Mouse (Mus musculus) layer of hippocampus, postnatal 14 days (tissue): ENCODE results near the gene Ntn5. TPM values are rescaled to one million over a fixed set of nuclear protein-coding genes. Genes with fewer than 3 reads are reported as not detected.

Experiments used
- DNase-seq, 2 experiments: peaks; one replicate each; pipeline ENCODE4 v3.0.0; 2021 to 2022; ENCODE audit warnings: low spot score in 2 of 2, mixed read lengths in 1 of 2
- total RNA-seq, 2 experiments: library from RNA; stranded (reverse); gene quantifications; 2 replicates each; pipeline ENCODE4 v1.2.3; 2021

Gene Ntn5
- total RNA-seq, 2 experiments from 2014 or later: 0.67 to 0.94 TPM

GRCm38 (mm10) chr7:45722348-45722713 lies 38.5 kb downstream of the Ntn5 start:
- no peak for DNase-seq

DNA sequence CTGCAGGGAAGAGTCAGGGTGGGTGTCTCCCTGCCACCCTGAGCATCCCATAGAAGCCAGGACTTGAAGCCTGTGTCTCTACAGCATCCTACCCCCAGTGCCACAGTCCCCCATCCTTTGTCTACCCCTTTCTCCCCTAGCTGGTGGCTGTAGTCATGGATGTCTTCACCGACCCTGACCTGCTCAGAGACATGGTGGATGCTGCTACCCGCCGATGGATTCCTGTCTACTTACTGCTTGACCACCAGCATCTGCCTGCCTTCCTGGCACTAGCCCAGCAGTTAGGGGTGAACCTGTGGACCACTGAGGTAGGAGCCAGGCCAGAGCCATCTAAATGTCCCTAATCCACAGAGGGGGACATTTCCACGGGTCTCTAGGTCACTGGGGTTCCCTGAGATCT lies 39.5 kb downstream of the Ntn5 start:
- DNase-seq: no peak

DNA sequence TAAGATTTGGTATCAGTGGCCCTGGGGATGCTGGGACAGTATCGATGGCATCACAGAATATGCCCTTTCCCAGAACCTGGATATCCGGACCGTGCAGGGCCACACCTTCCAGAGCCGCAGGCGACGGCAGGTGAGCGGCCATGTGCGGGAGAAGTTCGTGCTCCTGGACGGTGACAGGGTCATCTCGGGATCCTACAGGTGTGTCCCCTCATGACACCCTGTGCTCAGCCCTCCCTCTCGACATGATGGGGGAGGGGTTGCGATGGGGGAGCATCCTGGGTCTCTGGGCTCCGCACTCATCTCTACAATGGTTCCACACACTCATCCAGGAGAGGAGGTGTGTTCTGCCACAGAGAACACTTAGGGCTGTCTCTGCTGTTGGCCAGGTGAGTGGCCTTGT lies 40.0 kb downstream of the Ntn5 start:
- no peak for DNase-seq

DNA sequence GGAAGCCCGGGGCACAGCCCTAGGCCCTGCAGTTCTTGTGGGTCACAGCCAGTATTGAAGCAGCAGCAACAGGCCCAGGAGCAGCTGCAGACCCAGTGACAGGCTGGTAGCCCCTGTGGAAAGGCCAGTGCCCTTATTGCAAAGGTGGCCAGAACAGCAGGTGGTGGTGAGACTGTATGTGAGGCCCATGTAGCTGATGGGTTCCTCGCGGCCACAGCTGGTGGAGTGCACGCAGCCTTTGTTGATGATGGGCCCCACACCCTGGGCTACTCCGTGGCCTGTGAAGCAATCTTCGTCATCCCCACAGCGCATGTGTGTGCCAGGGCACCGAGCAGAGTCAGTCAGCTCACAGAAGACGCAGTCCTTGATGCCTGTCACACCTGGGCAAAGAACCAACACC lies 41.3 kb downstream of the Ntn5 start:
- DNase-seq: no peak

- DNase-seq: no peak
These were observed 41.9 kb downstream of the Ntn5 start, which contains the start of gene Spaca4 for GRCm38 (mm10) chr7:45725713-45726112. Spaca4 (minus strand) TSS chr7:45725813.

- no peak for DNase-seq
These were observed 42.6 kb downstream of the Ntn5 start for GRCm38 (mm10) chr7:45726419-45726818.

DNA sequence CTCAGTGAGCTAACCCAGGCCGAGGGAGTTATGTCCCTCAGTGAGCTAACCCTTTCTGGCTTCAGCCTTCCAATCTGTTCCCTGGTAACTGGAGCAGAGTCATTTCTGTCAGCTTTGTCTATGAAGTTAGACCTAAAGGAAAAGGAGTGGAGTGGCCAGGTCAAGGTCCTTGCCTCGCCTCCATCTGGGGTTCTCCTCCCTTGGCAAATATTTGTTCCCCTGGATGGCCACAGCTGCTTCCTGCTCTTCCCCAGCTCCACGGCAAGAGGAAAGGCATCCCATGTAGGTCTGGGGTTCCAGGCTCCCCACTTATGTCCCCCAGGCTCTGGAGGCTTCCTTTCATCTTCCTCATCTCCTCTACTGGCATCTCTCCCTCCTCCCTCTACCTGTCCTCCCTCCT lies 43.8 kb downstream of the Ntn5 start:
- no peak for DNase-seq

DNA sequence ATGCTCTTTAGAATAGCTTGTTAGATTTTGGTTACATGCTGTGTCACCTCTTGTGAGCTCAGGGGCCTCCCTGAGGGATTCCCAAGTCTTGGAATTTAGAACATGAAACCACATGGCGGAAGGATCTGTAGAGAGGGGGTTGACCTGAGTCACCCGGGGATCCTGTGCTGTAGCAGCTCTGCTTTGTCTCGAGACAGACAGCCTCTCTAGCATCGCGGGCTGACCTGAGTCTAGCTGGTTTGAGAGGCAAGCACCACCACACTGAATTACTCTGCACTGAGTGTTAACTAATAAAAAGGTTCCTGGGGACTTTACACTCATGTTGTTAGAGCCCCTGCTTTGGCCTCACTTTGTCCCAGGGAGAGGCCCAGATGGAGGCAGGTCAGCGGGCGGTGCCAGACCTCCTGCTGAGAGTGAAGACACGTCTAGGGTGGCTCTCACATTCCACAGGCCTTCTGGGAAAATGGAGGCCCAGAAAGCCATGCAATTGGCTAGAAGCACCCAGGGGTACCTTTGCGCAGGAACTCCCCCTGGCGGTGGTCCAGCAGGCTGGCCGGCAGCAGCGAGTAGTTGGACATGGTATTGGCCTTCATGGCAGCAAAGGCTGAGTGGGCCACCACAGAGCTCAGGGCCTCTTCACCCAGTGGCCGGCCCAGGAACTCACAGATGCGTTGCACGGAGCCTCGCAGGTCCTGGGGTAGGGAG lies 47.1 kb downstream of the Ntn5 start:
- no peak for DNase-seq

DNA sequence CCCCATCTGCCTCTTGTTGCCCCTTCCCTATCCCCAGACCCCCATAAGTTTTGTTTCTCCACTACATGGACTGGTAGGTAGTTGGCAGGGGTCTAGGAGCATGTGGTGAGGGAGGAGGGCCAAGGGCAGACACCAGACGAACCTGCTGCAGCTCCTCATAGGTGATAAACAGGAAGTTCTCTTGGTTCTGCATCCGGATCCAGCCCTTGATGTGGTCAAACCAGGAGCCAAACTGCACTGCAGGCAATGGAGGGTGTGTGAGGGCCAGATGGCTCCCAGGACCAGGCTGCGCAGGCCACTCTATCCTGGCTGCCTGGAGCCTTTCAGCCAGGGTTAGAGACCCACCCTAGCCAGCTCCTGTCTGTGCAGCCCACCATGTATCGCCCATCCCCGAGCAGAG lies 49.7 kb downstream of the Ntn5 start:
- DNase-seq: no peak

- DNase-seq: peak; percentile 76 to 90
These were observed 55.4 kb downstream of the Ntn5 start for GRCm38 (mm10) chr7:45739162-45739763.

- DNase-seq: no peak
These were observed 56.0 kb downstream of the Ntn5 start for GRCm38 (mm10) chr7:45739820-45740219.

GRCm38 (mm10) chr7:45741308-45741707 lies 57.5 kb downstream of the Ntn5 start:
- no peak for DNase-seq

- DNase-seq: peak in 1 of 2 experiments; percentile 31
These were observed 58.0 kb downstream of the Ntn5 start for GRCm38 (mm10) chr7:45741777-45742176.

DNA sequence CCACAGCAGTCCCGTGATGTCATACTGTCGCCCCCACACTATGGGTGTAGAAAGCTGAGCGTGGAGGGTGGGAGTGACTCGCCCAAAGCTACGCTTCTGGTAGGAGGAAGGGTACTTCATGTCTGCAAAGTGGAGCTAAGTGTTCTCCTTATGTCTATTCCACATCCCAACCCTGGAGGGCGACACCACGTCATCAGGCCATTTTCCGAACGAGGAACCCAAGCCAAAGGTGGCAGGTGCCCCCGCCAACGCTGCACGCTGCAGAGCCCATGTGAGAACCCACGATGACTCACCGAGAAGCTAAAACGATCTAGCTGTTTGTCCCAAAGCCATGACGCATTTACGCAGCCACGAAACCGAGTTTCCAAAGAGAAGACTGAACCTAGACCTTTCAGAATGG lies 58.5 kb downstream of the Ntn5 start:
- DNase-seq: peak; percentile 80 to 86

Other genes starting within 250 kb of the Ntn5 start
- 10 to 100 TPM; 17.7 to 18.7 TPM for gene Gys1, start 249.2 kb upstream of the Ntn5 start, total RNA-seq
- gene Ruvbl2, start 245.9 kb upstream of the Ntn5 start, total RNA-seq: 10 to 100 TPM; 30.4 to 45.0 TPM
- 100 to 1,000 TPM; 300 to 331 TPM for gene Ftl1, start 224.1 kb upstream of the Ntn5 start, total RNA-seq
- gene Bax, start 217.1 kb upstream of the Ntn5 start, total RNA-seq: 10 to 100 TPM; 90.2 to 90.6 TPM
- gene Tulp2, start 202.1 kb upstream of the Ntn5 start, total RNA-seq: not detected
- under 1 TPM; 0.57 to 0.62 TPM for gene Gm45808, start 197.2 kb upstream of the Ntn5 start, total RNA-seq
- 1 to 10 TPM; 2.8 TPM for gene Dhdh, start 195.2 kb upstream of the Ntn5 start, total RNA-seq
- gene Nucb1, start 173.6 kb upstream of the Ntn5 start, total RNA-seq: 100 to 1,000 TPM in 1 of 2 experiments, 10 to 100 TPM in 1; 97.1 to 109 TPM
- 10 to 100 TPM; 27.8 to 29.5 TPM for gene Ppp1r15a, start 157.8 kb upstream of the Ntn5 start, total RNA-seq
- 1 to 10 TPM in 1 of 2 experiments, under 1 TPM in 1; 0.83 to 1.5 TPM for gene Plekha4, start 157.7 kb upstream of the Ntn5 start, total RNA-seq
- not detected for gene Hsd17b14, start 129.1 kb upstream of the Ntn5 start, total RNA-seq
- 10 to 100 TPM; 21.4 to 27.2 TPM for gene Bcat2, start 113.9 kb upstream of the Ntn5 start, total RNA-seq
- not detected for gene Fgf21, start 68.5 kb upstream of the Ntn5 start, total RNA-seq
- gene Fut1, start 66.7 kb upstream of the Ntn5 start, total RNA-seq: not detected
- under 1 TPM in 1 of 2 experiments, not detected in 1; 0.23 TPM for gene Izumo1, start 62.2 kb upstream of the Ntn5 start, total RNA-seq
- gene Rasip1, start 56.5 kb upstream of the Ntn5 start, total RNA-seq: 10 to 100 TPM in 1 of 2 experiments, 1 to 10 TPM in 1; 9.3 to 10.3 TPM
- 1 to 10 TPM; 1.7 to 1.8 TPM for gene Mamstr, start 44.0 kb upstream of the Ntn5 start, total RNA-seq
- gene Fut2, start 17.6 kb upstream of the Ntn5 start, total RNA-seq: under 1 TPM; 0.30 to 0.67 TPM
- gene Sec1, start 10.4 kb downstream of the Ntn5 start, total RNA-seq: under 1 TPM; 0.24 to 0.41 TPM
- 100 to 1,000 TPM; 110 to 123 TPM for gene Car11, start 15.8 kb downstream of the Ntn5 start, total RNA-seq
- gene Dbp, start 21.1 kb downstream of the Ntn5 start, total RNA-seq: 10 to 100 TPM; 49.7 to 59.1 TPM
- 100 to 1,000 TPM; 423 to 452 TPM for gene Rpl18, start 31.4 kb downstream of the Ntn5 start, total RNA-seq
- gene Sphk2, start 34.0 kb downstream of the Ntn5 start, total RNA-seq: 10 to 100 TPM; 30.5 to 31.4 TPM
- under 1 TPM; 0.48 to 0.60 TPM for gene Fam83e, start 37.2 kb downstream of the Ntn5 start, total RNA-seq
- not detected for gene Spaca4, start 41.8 kb downstream of the Ntn5 start, total RNA-seq
- 100 to 1,000 TPM; 290 to 306 TPM for gene Lmtk3, start 99.7 kb downstream of the Ntn5 start, total RNA-seq
- gene Sult2b1, start 100.6 kb downstream of the Ntn5 start, total RNA-seq: 10 to 100 TPM in 1 of 2 experiments, 1 to 10 TPM in 1; 8.7 to 12.0 TPM
- 100 to 1,000 TPM; 174 to 179 TPM for gene Cyth2, start 130.6 kb downstream of the Ntn5 start, total RNA-seq
- 1 to 10 TPM; 1.6 to 2.1 TPM for gene Kcnj14, start 140.8 kb downstream of the Ntn5 start, total RNA-seq
- gene Grwd1, start 146.9 kb downstream of the Ntn5 start, total RNA-seq: 10 to 100 TPM; 21.2 to 21.9 TPM
- 10 to 100 TPM; 87.5 to 91.6 TPM for gene Kdelr1, start 188.8 kb downstream of the Ntn5 start, total RNA-seq
- gene Grin2d, start 194.4 kb downstream of the Ntn5 start, total RNA-seq: 10 to 100 TPM; 19.7 to 20.4 TPM
- not detected for gene Syngr4, start 212.7 kb downstream of the Ntn5 start, total RNA-seq
- gene Tmem143, start 212.9 kb downstream of the Ntn5 start, total RNA-seq: 10 to 100 TPM; 20.8 to 25.6 TPM
- 1 to 10 TPM; 1.8 to 2.6 TPM for gene Emp3, start 237.4 kb downstream of the Ntn5 start, total RNA-seq
- 1 to 10 TPM; 2.1 to 6.2 TPM for gene Ccdc114, start 240.1 kb downstream of the Ntn5 start, total RNA-seq